Mouse (Mus musculus) layer of hippocampus, adult 8-10 months (tissue): ENCODE data around the gene Rnf150. TPM values are rescaled to one million over a fixed set of nuclear protein-coding genes. Genes with fewer than 3 reads are reported as not detected.
"Not testable (repeated sequence)": the region's sequence is repeated elsewhere in the genome, so short reads cannot be mapped to it uniquely, and the experiment has no call there.

Experiments
- DNase-seq, 2 experiments: peaks; one replicate each; pipeline ENCODE4 v3.0.0; 2022; ENCODE audit warnings: low spot score in 2 of 2
- total RNA-seq, 4 experiments: library from RNA; stranded (reverse); gene quantifications; 2 replicates each; pipeline ENCODE4 v1.2.4; 2022

Rnf150 gene
- total RNA-seq, 4 experiments from 2014 or later: 46.3 to 55.5 (median 49.9) TPM

DNA sequence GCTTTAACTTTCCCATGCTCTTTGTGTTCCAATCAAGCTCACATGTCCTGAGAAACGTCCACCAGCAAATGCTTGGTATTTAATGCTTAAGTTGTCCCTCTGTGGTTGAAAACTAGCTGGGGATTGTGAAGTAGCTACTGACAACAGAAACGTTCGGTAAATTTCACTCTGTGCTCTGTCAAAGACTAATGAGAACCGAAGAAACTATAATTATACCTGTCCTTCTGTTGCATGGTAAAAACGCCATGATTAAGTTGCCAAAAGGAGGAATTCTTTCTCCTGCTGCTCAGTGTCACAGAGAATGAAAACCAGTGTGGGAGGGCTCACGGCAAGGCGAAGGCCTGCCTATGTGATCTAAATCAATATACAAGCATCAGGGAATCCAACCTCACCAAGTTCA lies 204.8 kb downstream of the Rnf150 start:
- DNase-seq: no peak

DNA sequence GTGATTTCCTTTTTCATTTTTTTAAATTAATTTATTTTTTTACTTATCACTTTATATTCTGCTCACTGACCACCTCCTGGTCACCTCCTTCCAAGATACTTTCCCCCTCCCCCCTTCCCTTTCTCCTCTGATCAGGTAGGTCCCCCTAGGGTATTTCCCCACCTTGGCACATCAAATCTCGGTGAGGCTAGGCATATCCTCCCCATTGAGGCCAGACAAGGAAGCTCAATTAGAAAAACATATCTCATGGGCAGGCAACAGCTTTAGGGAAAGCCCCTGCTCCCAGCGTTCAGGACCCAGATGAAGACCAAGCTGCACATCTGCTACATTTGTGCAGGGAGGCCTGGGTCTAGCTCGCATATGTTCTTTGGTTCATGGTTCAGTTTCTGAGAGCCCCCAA lies 211.1 kb downstream of the Rnf150 start:
- DNase-seq: no peak

DNA sequence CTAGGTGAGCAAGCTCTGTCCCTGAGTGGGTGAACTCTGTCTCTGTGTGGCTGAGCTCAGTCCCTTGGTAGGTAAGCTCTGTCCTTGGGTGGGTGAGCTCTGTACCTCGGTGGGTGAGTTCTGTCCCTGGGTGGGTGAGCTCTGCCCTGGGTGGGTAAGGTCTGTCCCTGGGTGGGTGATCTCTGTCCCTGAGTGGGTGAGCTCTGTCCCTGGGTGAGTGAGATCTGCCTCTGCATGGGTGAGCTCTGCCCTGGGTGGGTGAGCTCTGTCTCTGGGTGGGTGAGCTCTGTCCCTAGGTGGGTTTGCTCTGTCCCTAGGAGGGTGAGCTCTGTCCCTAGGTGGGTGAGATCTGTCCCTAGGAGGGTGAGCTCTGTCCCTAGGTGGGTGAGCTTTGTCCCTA lies 213.5 kb downstream of the Rnf150 start:
- no peak for DNase-seq

- DNase-seq: no peak
These were observed 214.2 kb downstream of the Rnf150 start for GRCm38 (mm10) chr8:83077329-83077728.

- DNase-seq: no peak
These were observed 215.8 kb downstream of the Rnf150 start for GRCm38 (mm10) chr8:83078701-83079533.

GRCm38 (mm10) chr8:83079534-83079844 lies 216.3 kb downstream of the Rnf150 start:
- no peak for DNase-seq

DNA sequence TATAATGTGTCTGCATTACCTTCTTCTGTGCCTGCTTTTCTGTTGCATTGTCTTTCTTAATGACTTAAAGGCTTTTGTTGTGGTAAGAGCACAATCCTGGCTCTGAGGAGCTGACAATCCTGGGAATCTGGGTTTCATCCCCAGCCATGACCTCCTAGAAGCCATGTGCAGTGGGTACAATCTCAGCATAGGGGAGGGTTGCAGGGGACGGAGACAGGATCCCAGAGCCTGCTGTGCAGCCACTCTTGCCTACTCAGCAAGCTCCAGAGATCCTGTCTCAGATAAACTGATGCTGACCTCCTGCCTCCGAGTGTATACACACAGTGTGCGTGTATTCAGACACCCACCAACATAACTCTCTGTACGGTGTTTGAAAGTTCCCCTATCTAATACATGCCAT lies 218.1 kb downstream of the Rnf150 start:
- no peak for DNase-seq

GRCm38 (mm10) chr8:83081806-83082205 lies 218.7 kb downstream of the Rnf150 start:
- DNase-seq: not testable (repeated sequence)

DNA sequence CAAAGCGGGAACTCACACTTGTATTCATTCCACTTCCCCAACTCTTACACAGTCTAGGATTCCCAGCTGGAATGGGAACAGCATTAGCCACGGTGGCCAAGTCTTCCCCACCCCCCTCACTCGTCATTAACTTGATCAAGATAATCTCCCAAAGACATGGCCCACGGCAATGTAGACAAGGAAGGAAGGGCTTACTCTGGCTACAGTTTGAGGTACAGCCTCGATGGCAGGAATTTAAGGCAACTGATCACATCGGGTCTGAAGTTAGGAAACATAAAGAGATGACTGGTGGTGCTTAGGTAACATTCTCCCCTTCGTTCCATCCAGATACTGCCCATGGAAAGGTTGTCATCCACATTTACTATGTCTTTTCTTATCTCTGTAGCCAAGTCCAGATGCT lies 219.1 kb downstream of the Rnf150 start:
- no peak for DNase-seq

DNA sequence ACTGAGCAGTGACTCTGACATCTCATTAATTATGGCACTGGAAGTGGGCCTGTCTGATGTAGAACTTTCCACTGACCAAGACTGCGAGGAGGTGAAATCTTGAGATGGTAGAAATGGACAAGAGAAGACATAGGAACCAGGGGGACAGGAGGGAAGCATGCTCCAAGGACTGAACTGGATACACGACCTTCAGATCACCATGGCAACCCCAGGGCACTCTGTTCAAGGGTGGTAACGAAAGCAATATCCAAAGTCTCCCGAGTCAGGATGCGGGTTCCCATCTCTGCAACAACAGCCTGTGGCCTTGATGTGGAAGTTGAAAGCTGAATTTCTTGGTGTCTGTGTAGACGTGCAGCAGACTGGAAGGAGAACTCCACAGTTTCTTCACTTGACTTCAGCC lies 220.3 kb downstream of the Rnf150 start:
- no peak for DNase-seq

DNA sequence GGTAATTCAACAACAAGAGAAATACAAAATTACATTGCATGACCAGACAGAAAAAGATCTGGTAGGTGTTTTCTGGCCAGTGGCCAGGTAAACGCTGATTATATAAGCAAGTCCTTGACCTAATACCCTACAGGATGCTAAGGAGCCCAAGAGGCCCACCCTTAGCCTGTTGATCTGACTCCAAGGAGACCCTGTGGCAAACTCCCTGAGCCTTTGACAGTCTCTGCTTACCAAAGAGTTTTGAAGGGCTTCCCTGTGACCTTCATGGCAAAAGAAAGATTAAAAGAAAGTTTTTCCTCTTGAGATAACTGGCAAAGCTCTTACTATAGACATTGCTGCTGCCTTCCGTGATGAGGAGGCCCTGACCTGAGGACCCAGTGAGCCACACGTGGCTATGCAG lies 222.4 kb downstream of the Rnf150 start:
- DNase-seq: no peak

GRCm38 (mm10) chr8:83086625-83087024 lies 223.5 kb downstream of the Rnf150 start:
- DNase-seq: no peak

DNA sequence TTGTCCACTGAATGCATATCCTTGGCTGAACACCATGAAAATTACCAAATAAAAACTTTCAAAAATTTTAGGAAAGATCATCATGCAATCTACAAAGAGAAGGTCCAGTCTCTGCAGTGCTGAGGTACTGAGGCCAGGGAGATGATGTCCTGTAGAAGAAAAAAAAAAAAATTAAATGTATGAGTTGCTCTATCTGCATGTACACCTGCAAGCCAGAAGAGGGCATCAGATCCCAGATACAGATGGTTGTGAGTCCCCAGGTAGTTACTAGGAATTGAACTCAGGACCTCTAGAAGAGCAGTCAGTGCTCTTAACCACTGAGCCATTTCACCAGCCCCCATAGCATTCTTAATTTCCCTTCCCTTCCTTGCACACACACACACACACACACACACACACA lies 224.4 kb downstream of the Rnf150 start:
- no peak for DNase-seq

- no peak for DNase-seq
These were observed 225.0 kb downstream of the Rnf150 start for GRCm38 (mm10) chr8:83088156-83088555.

- peak; percentile 74 to 94 for DNase-seq
These were observed 226.3 kb downstream of the Rnf150 start for GRCm38 (mm10) chr8:83089336-83089986.

GRCm38 (mm10) chr8:83090446-83090845 lies 227.3 kb downstream of the Rnf150 start:
- DNase-seq: no peak

DNA sequence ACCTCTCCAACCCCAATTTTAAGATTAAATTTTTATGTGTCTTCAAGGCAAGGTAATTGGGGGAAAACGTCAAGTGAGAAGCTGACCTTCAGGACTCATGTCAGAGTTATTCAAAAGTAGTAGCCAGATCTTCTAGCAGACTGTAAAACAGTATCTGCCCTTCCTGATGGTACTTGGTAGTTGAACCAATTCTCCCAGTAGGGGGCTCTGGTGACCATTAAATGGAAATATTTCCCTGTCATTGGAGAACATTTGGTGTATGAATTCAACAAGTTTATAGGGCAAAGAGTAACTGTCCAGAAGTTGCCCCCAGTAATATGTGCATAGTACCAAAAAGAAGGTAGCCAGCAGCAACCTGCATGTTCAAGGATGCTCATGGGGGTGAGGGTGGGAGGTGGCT lies 236.9 kb downstream of the Rnf150 start:
- no peak for DNase-seq

DNA sequence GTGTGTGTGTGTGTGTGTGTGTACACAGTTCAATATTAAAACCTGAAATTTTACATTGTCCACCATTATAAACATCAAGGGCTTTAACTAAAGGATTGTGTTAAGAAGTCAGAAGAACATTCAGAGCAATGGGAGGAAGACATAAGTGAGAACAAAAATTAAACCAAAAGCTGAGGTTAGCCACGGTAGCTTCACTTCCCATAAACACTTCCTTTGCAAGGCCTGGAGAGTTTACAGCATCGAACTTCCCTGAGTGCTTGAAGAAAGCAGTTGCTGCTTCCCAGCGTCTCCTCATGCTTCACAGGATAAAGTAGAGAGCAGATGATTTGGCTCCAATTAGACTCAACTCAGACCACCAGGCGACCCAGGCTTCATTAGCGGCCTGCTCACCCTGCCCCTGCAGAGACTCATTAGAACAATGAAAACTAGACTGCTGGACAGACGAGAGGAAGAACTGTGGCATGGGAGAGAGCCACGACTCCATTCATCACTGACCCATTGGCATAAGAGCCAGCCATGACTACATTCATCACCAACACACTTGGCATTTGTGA lies 239.9 kb downstream of the Rnf150 start:
- DNase-seq: no peak

DNA sequence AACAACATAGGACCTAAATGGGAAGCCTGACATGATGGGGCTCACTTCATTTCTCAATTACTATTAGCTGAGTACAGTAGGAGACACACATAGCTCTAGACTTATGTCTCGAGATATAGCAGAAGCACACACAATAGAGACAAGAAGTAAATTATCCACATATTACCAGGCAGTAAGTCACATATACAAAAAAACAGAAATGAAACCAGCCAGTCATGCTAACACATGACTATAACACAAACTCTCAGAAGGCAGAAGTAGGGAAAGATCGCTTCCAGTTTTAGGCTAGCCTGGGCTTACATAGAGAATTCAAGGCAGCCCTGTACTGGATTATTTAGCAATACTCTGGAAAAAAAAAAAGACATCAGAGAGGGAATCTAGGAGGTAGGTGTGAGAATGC lies 240.8 kb downstream of the Rnf150 start:
- DNase-seq: no peak

GRCm38 (mm10) chr8:83109756-83110155 lies 246.6 kb downstream of the Rnf150 start:
- no peak for DNase-seq

DNA sequence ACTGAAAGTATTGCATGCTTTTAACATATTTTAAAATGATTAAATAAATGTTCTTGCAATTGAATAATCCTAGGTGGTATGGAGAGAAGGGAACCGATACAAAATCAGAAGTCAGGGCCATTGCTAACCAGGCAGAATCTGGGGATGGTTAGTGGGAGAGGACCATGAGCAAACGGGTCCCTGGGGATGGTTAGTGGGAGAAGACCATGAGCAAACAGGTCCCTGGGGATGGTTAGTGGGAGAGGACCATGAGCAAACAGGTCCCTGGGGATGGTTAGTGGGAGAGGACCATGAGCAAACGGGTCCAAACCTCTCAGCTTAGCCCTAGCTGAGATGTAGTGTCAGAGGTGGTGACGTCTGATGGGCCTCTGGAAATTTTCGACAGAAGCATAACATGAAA lies 247.0 kb downstream of the Rnf150 start:
- DNase-seq: no peak

DNA sequence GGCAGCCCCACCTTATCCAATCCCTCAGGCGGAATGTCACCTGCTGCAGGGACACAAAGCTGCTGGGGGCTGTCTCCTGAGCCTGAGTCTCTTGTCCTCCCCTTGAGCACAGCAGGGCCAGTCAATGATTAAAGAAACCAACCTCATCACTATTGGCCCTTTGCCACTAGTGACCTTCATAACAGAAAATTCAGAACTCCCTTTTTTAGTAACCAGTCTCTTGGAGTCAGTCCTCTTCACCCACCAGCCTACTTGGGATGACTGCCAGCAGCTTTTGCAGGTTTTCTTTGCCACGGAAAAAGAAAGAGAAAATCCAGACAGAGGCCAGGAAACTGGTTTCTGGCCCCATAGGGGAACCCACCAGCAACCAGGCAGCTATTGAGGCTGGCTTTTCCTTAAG lies 271.9 kb downstream of the Rnf150 start:
- DNase-seq: no peak

- no peak for DNase-seq
These were observed 276.9 kb downstream of the Rnf150 start for GRCm38 (mm10) chr8:83140068-83140467.
